Mouse (Mus musculus) hindbrain, embryonic 11.5 days (tissue): ENCODE data around the gene Ctnnd2. TPM values are rescaled to one million over a fixed set of nuclear protein-coding genes. Genes with fewer than 3 reads are reported as not detected.

Experiments
- ATAC-seq: fragments of 200-750 bp; cut with Nextera tagmentation; 2 replicates; pipeline ENCODE4 v1.8.0; 2017; ENCODE audit warnings: mild to moderate bottlenecking, moderate TSS enrichment, moderate library complexity; ENCODE audit not compliant: low FRiP score
- DNase-seq: peaks from one replicate; pipeline ENCODE4 v3.0.0-alpha.2; 2015; ENCODE audit warnings: low spot score
- H3K27ac ChIP-seq: fragments of 300-500 bp; sonication (generic); 2 replicates; pipeline ENCODE4 v1.5.1; 2014; ENCODE audit warnings: mild to moderate bottlenecking, low read depth, low read length
- H3K27me3 ChIP-seq: fragments of 300-500 bp; sonication (generic); 2 replicates; pipeline ENCODE4 v1.6.1; 2014; ENCODE audit warnings: mild to moderate bottlenecking, low read length, moderate library complexity, mixed read lengths; ENCODE audit not compliant: control insufficient read depth, insufficient read depth
- H3K36me3 ChIP-seq: fragments of 300-500 bp; sonication (generic); 2 replicates; pipeline ENCODE4 v1.6.1; 2014; ENCODE audit warnings: mild to moderate bottlenecking, low read length, moderate library complexity, mixed read lengths; ENCODE audit not compliant: control insufficient read depth, insufficient read depth
- H3K4me1 ChIP-seq: fragments of 300-500 bp; sonication (generic); replicated peaks from 2 replicates; pipeline ENCODE4 v1.6.1; 2014; ENCODE audit warnings: low read length, mixed read lengths; ENCODE audit not compliant: control insufficient read depth, insufficient read depth
- H3K4me2 ChIP-seq: fragments of 300-500 bp; sonication (generic); replicated peaks from 2 replicates; pipeline ENCODE4 v1.6.1; 2014; ENCODE audit warnings: mild to moderate bottlenecking, low read depth, low read length
- H3K4me3 ChIP-seq: fragments of 300-500 bp; sonication (generic); 2 replicates; pipeline ENCODE4 v1.5.1; 2014; ENCODE audit warnings: low read depth, low read length
- H3K9ac ChIP-seq: fragments of 300-500 bp; sonication (generic); 2 replicates; pipeline ENCODE4 v1.6.1; 2014; ENCODE audit warnings: low read depth, low read length
- H3K9me3 ChIP-seq: fragments of 300-500 bp; sonication (generic); 2 replicates; pipeline ENCODE4 v1.6.1; 2016; ENCODE audit warnings: low read length; ENCODE audit not compliant: control insufficient read depth
- WGBS: fragments of 180-500 bp; shearing (Covaris S2); extraction: QIAGEN DNeasy Blood & Tissue Kit; methylation state at CpG from one replicate; pipeline ENCODE4 v1.1.7; 2014; 5-methylcytosine and 5-hydroxymethylcytosine counted together
- polyA plus RNA-seq: library from polyadenylated mRNA; unstranded; fragments of >200 nt; fragmentation: Nextera tagmentation; extraction: Ambion mirVana; gene quantifications from 2 replicates; pipeline ENCODE4 v1.2.1, GENCODE M21; 2014

Gene Ctnnd2
- polyA plus RNA-seq, 1 experiment from 2014 or later, result 32.2 TPM

- H3K4me2 ChIP-seq, result no peak overlapping the region
- DNase-seq (no peak), ATAC-seq (no peak)
- H3K27me3 ChIP-seq, result no peaks in the 10 kb centered on the region
- H3K9ac ChIP-seq, result no peak overlapping the region
- no peaks in the 10 kb centered on the region for H3K9me3 ChIP-seq
- WGBS, result 58% methylated on average over 6 of the region's 6 CpGs
- H3K4me3 ChIP-seq, result no peak overlapping the region
- no peak overlapping the region for H3K27ac ChIP-seq
- no peaks in the 10 kb centered on the region for H3K4me1 ChIP-seq
- H3K36me3 ChIP-seq, result no peaks in the 10 kb centered on the region
These were observed 299.0 kb downstream of the Ctnnd2 start for GRCm38 (mm10) chr15:30471280-30471966.

- H3K9ac ChIP-seq, result no peak overlapping the region
These were observed 308.3 kb downstream of the Ctnnd2 start for GRCm38 (mm10) chr15:30480676-30481075.

GRCm38 (mm10) chr15:30506476-30506875, 334.1 kb downstream of the Ctnnd2 start:
- H3K27me3 ChIP-seq, result no peaks in the 10 kb centered on the region
- ATAC-seq (no peak), DNase-seq (peak; percentile 14)
- 63% methylated on average over 5 of the region's 5 CpGs for WGBS
- H3K4me1 ChIP-seq, result no peaks in the 10 kb centered on the region
- H3K9ac ChIP-seq, result no peak overlapping the region
- H3K4me3 ChIP-seq, result no peak overlapping the region
- no peaks in the 10 kb centered on the region for H3K36me3 ChIP-seq
- no peak overlapping the region for H3K27ac ChIP-seq
- no peaks in the 10 kb centered on the region for H3K9me3 ChIP-seq
- no peak overlapping the region for H3K4me2 ChIP-seq

More at GRCm38 (mm10) chr15:30480676-30481075, 308.3 kb downstream of the Ctnnd2 start:
- ATAC-seq, result no peak
- Histone ChIP-seq H3K36me3 (no peaks in the 10 kb centered on the region), H3K4me2 (no peak overlapping the region), H3K27me3 (no peaks in the 10 kb centered on the region), H3K27ac (no peak overlapping the region), H3K9me3 (no peaks in the 10 kb centered on the region), H3K4me3 (no peak overlapping the region), H3K4me1 (no peaks in the 10 kb centered on the region)
- WGBS, result 86% methylated on average over 15 of the region's 15 CpGs
- no peak for DNase-seq

- DNase-seq (peak; percentile 4), ATAC-seq (no peak)
- 65% methylated on average over 3 of the region's 3 CpGs for WGBS
- H3K36me3 ChIP-seq, result no peaks in the 10 kb centered on the region
- no peaks in the 10 kb centered on the region for H3K9me3 ChIP-seq
- no peak overlapping the region for H3K4me2 ChIP-seq
- no peaks in the 10 kb centered on the region for H3K27me3 ChIP-seq
- H3K4me3 ChIP-seq, result no peak overlapping the region
- H3K4me1 ChIP-seq, result peaks cover 4% of the 10 kb centered on the region
- no peak overlapping the region for H3K9ac ChIP-seq
- H3K27ac ChIP-seq, result no peak overlapping the region
These were observed 340.1 kb downstream of the Ctnnd2 start for GRCm38 (mm10) chr15:30512467-30512866.

- Histone ChIP-seq H3K36me3 (no peaks in the 10 kb centered on the region), H3K4me2 (no peak overlapping the region), H3K27ac (no peak overlapping the region), H3K4me3 (no peak overlapping the region), H3K9ac (no peak overlapping the region), H3K4me1 (peaks cover 4% of the 10 kb centered on the region), H3K9me3 (no peaks in the 10 kb centered on the region), H3K27me3 (no peaks in the 10 kb centered on the region)
- DNase-seq, result peak; percentile 7
- ATAC-seq, result no peak
These were observed 340.7 kb downstream of the Ctnnd2 start for GRCm38 (mm10) chr15:30513122-30513521.

GRCm38 (mm10) chr15:30515425-30515824, 343.0 kb downstream of the Ctnnd2 start:
- no peaks in the 10 kb centered on the region for H3K36me3 ChIP-seq
- H3K4me1 ChIP-seq, result peaks cover 4% of the 10 kb centered on the region
- H3K4me2 ChIP-seq, result no peak overlapping the region
- H3K9ac ChIP-seq, result no peak overlapping the region
- H3K27ac ChIP-seq, result no peak overlapping the region
- no peak for ATAC-seq
- H3K9me3 ChIP-seq, result no peaks in the 10 kb centered on the region
- H3K27me3 ChIP-seq, result no peaks in the 10 kb centered on the region
- H3K4me3 ChIP-seq, result no peak overlapping the region
- DNase-seq, result peak; percentile 1
- 59% methylated on average over 4 of the region's 4 CpGs for WGBS

GRCm38 (mm10) chr15:30541459-30541858, 369.1 kb downstream of the Ctnnd2 start:
- ATAC-seq, result no peak
- Histone ChIP-seq H3K27me3 (no peaks in the 10 kb centered on the region), H3K4me1 (no peaks in the 10 kb centered on the region), H3K9ac (no peak overlapping the region), H3K36me3 (no peaks in the 10 kb centered on the region), H3K27ac (no peak overlapping the region), H3K4me3 (no peak overlapping the region), H3K4me2 (no peak overlapping the region), H3K9me3 (no peaks in the 10 kb centered on the region)
- no peak for DNase-seq
- 90% methylated on average over 5 of the region's 5 CpGs for WGBS

- H3K4me2 ChIP-seq, result no peak overlapping the region
- H3K36me3 ChIP-seq, result no peaks in the 10 kb centered on the region
- DNase-seq (no peak), ATAC-seq (no peak)
- H3K9ac ChIP-seq, result no peak overlapping the region
- no peaks in the 10 kb centered on the region for H3K27me3 ChIP-seq
- WGBS, result 89% methylated on average over 4 of the region's 4 CpGs
- no peaks in the 10 kb centered on the region for H3K4me1 ChIP-seq
- no peak overlapping the region for H3K4me3 ChIP-seq
- no peak overlapping the region for H3K27ac ChIP-seq
- H3K9me3 ChIP-seq, result no peaks in the 10 kb centered on the region
These were observed 375.9 kb downstream of the Ctnnd2 start for GRCm38 (mm10) chr15:30548263-30548662.

- Histone ChIP-seq H3K9me3 (no peaks in the 10 kb centered on the region), H3K27me3 (no peaks in the 10 kb centered on the region), H3K27ac (no peak overlapping the region), H3K9ac (no peak overlapping the region), H3K4me1 (no peaks in the 10 kb centered on the region), H3K36me3 (no peaks in the 10 kb centered on the region), H3K4me3 (no peak overlapping the region), H3K4me2 (no peak overlapping the region)
- DNase-seq (no peak), ATAC-seq (no peak)
- 89% methylated on average over 12 of the region's 12 CpGs for WGBS
These were observed 378.6 kb downstream of the Ctnnd2 start for GRCm38 (mm10) chr15:30550956-30551355.
